Mouse (Mus musculus) kidney, adult 2 months (tissue): Measurements from ENCODE around the gene Pdzd2. TPM values are rescaled to one million over a fixed set of nuclear protein-coding genes. Genes with fewer than 3 reads are reported as not detected.

Source experiments
- DNase-seq: peaks from one replicate; pipeline ENCODE4 v3.0.0; 2021
- H3K27ac ChIP-seq: fragments of 200-500 bp; 2 replicates; pipeline ENCODE4 v1.5.1; 2012; ENCODE audit warnings: low read depth, low read length, control low read depth, inconsistent platforms; ENCODE audit not compliant: insufficient read depth
- H3K27me3 ChIP-seq: fragments of 200-500 bp; replicated peaks from 2 replicates; pipeline ENCODE4 v1.6.1; 2012; ENCODE audit warnings: mild to moderate bottlenecking, moderate library complexity, low read length, inconsistent platforms; ENCODE audit not compliant: control insufficient read depth, insufficient read depth
- H3K36me3 ChIP-seq: fragments of 200-500 bp; 2 replicates; pipeline ENCODE4 v1.6.1; 2012; ENCODE audit warnings: mild to moderate bottlenecking, moderate library complexity, low read length, inconsistent platforms; ENCODE audit not compliant: control insufficient read depth, insufficient read depth
- H3K4me1 ChIP-seq: fragments of 200-500 bp; 2 replicates; pipeline ENCODE4 v1.6.1; 2011; ENCODE audit warnings: low read length; ENCODE audit not compliant: control insufficient read depth, insufficient read depth
- H3K4me3 ChIP-seq: fragments of 200-500 bp; 2 replicates; pipeline ENCODE4 v1.5.1; 2011; ENCODE audit warnings: mild to moderate bottlenecking, low read depth, low read length, control low read depth; ENCODE audit not compliant: insufficient read depth
- CTCF ChIP-seq: fragments of 200-500 bp; conservative IDR thresholded peaks from 2 replicates; pipeline ENCODE4 v1.5.1; 2011; ENCODE audit warnings: low read depth, mild to moderate bottlenecking, control low read depth, low read length, moderate library complexity, mixed read lengths; ENCODE audit not compliant: insufficient read depth, insufficient read length
- POLR2A ChIP-seq: fragments of 200-500 bp; IDR thresholded peaks from one replicate; pipeline ENCODE4 v1.6.1; 2011; ENCODE audit warnings: low read depth, low read length, control low read depth
- WGBS: fragments of 180-500 bp; shearing (Covaris S2); methylation state at CpG from one replicate; pipeline ENCODE4 v1.1.7; 2018; 5-methylcytosine and 5-hydroxymethylcytosine counted together
- polyA plus RNA-seq: library from polyadenylated mRNA; depleted of rRNA; stranded (reverse); fragments of >200 nt; gene quantifications from 2 replicates; pipeline ENCODE4 v1.2.3, GENCODE M21; 2012

Gene Pdzd2
- polyA plus RNA-seq, 1 experiment, result 16.5 TPM

DNA sequence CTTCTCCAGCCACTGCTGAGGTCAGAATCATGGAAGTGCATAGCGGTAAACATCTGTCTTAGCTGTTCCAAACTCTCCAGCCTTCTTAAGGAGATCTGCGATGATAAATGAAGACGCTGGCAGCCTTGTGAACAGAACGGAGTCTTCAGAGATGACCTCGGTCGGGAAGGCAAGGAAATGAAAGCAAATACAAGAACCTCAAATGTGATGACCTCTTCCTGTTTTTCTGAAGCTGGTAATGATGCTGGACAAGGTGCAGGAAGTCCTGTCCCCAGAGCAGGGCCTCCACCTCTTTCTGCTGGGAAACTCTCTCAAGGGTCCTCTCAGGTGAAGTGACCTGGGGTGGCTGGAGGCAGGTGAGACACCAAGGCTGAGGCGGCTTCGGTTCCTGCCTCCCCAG is 174.4 kb downstream of the Pdzd2 start:
- no peaks in the 10 kb centered on the region for H3K4me1 ChIP-seq
- 60% methylated on average over 8 of the region's 8 CpGs for WGBS
- TF ChIP-seq CTCF, result no peak
- no peak for TF ChIP-seq POLR2A
- no peak overlapping the region for H3K4me3 ChIP-seq
- H3K27ac ChIP-seq, result 0 out of 2 replicates have a peak overlapping the region, but pooled peaks have one; percentile 12
- H3K27me3 ChIP-seq, result no peaks in the 10 kb centered on the region
- no peaks in the 10 kb centered on the region for H3K36me3 ChIP-seq
- peak; percentile 66 for DNase-seq

DNA sequence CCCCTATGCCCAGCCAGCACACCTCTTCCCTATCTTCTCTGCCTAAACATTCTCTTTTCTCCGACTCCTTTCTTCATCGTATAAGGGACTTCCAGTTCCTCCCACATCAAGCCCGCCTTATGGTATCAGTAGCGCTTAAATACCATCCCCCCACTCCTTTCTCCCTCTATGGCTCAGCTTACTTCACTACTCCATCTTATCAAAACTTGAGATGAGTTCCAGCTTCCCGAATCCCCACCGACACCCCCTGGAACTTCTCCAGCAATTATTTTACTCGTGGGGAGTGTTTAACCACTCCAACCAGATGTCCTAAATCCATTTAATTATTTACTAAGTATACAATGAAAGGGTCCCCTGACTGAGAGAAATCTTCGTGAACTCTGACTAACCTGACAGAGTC is 179.2 kb downstream of the Pdzd2 start:
- Histone ChIP-seq H3K4me3 (no peak overlapping the region), H3K27me3 (no peaks in the 10 kb centered on the region), H3K4me1 (no peaks in the 10 kb centered on the region), H3K27ac (no peak overlapping the region), H3K36me3 (no peaks in the 10 kb centered on the region)
- WGBS, result 40% methylated on average over 8 of the region's 8 CpGs
- DNase-seq, result no peak
- no peak for TF ChIP-seq POLR2A
- TF ChIP-seq CTCF, result no peak

DNA sequence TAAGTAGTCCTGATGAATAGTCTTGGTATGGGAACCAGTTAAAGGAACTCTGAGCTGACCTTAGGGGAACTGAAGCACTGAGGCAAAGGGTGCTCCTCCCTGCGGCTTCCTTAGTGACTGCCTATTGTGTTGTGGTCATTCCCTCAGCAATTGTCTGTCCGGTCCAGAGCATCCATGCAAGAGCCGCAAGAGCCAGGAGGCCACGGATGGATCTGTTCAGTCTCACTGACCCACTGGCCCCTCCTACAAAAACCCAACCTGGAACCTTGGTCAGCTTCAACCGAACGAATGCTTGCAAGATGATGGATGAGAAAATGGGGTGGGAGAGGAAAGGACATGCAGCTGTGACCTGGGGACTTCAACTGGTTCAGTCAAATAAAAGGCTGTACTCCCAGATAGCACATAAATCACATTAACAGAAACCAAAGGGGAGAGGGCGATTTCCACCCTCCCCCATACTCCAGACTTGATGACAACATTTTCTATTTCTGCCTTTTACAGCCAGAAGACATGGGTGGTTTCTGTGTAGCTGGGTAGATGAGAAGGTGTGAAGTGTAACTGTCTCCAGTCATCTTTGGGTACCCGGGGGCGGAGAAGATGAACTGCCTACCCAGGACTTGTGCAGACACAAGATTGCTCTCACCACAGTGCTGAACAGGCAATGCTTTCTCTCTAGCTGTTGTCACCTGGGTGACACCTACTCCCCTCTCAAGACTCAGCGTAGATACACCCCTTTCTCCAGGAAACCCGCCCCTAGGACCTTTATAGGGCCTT is 181.9 kb downstream of the Pdzd2 start:
- no peak overlapping the region for H3K27ac ChIP-seq
- no peak overlapping the region for H3K4me3 ChIP-seq
- TF ChIP-seq CTCF, result no peak
- no peaks in the 10 kb centered on the region for H3K27me3 ChIP-seq
- WGBS, result 69% methylated on average over 11 of the region's 11 CpGs
- no peaks in the 10 kb centered on the region for H3K4me1 ChIP-seq
- no peak for DNase-seq
- H3K36me3 ChIP-seq, result no peaks in the 10 kb centered on the region

DNA sequence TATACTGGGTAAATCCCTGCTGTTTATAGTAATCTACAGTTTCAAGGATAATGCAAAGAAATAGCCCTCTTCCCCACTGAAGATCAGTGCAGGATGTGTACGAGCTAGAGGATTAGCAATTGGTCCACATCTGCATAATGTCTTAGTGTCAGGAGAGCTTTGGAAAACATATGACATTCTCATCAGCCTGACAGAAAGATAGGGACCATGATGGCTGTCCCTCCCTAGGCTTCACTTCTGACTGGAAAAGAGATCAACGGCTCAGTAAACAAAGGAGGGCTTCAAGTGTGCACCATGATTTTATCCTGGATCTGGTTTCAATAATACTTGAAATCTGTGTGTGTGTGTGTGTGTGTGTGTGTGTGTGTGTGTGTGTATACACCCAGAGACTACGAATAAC is 186.5 kb downstream of the Pdzd2 start:
- DNase-seq, result no peak
- H3K4me3 ChIP-seq, result no peak overlapping the region

DNA sequence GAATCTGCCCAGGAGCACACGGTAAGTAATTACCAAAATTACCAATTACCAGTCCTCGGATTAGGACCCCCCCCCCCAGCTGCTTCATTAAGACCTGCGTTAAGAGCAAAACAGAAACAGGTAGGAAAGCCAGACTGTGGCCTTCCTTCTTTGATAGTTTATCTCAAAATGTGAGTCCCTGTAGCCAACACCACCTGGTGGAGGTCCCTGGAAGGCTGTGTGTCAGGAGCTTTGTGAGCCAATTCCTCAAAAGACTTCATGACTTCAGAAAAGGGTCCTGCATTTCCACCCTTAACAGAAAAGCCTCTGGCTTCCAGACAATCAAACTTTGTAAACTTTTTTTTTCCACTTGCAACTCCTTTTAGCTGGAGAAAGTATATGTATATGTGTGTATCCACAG is 188.8 kb downstream of the Pdzd2 start:
- Histone ChIP-seq H3K4me1 (no peaks in the 10 kb centered on the region), H3K27ac (no peak overlapping the region), H3K36me3 (no peaks in the 10 kb centered on the region), H3K4me3 (no peak overlapping the region), H3K27me3 (no peaks in the 10 kb centered on the region)
- WGBS, result 42% methylated on average over 3 of the region's 3 CpGs
- TF ChIP-seq CTCF (0 out of 2 replicates have a peak, but pooled peaks have one; percentile 5), POLR2A (no peak)
- DNase-seq, result no peak

More for the DNA sequence above, 186.5 kb downstream of the Pdzd2 start:
- 68% methylated on average over 3 of the region's 3 CpGs for WGBS
- no peaks in the 10 kb centered on the region for H3K36me3 ChIP-seq
- TF ChIP-seq POLR2A (no peak), CTCF (no peak)
- no peaks in the 10 kb centered on the region for H3K27me3 ChIP-seq
- H3K4me1 ChIP-seq, result no peaks in the 10 kb centered on the region
- H3K27ac ChIP-seq, result no peak overlapping the region

DNA sequence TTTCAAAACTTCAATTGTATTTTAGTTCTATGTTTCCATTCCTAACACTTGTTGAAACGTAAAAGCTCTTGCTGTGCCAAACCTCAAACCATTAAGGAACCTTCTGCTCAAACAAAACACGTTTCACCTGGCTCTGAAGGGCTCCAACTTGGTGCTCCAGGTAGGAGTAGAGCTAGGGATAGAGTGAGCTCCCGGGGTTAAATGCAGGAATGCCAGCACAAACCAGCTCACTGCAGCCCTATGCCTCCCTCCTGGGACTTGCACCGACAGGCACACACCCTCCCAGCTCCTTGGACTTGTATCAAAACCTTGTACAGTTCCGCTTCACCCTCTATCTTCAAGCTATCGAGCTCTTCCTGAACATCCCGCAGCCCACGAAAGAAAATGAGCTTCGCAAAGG is 189.3 kb downstream of the Pdzd2 start:
- TF ChIP-seq POLR2A (no peak), CTCF (no peak)
- Histone ChIP-seq H3K4me1 (no peaks in the 10 kb centered on the region), H3K4me3 (no peak overlapping the region), H3K27ac (no peak overlapping the region), H3K36me3 (no peaks in the 10 kb centered on the region), H3K27me3 (no peaks in the 10 kb centered on the region)
- WGBS, result 32% methylated on average over 9 of the region's 9 CpGs
- DNase-seq, result peak; percentile 42

DNA sequence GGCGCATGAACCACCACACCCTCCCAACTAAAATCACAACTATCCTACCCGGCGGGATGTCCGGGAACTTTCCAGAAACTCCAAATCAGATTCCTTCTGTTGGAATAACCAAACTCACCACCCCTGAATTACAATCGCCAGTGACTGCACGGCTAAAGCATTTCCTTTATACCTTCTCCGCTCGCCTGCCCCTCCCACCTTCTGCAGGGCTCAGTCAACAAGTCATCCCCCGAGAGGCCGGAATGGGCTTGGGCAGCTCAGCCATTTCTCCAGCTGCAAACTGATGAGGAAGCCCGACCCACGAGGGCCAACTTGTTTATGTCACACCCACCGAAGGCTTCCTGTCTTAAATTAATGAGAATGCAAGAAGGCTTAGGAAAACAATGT is 189.8 kb downstream of the Pdzd2 start:
- Histone ChIP-seq H3K4me3 (peak overlapping the region; percentile 74), H3K36me3 (no peaks in the 10 kb centered on the region), H3K27ac (peak overlapping the region; percentile 21; the same call in 1 of the 2 replicates), H3K4me1 (no peaks in the 10 kb centered on the region), H3K27me3 (no peaks in the 10 kb centered on the region)
- DNase-seq, result peak; percentile 86
- 8% methylated on average over 13 of the region's 13 CpGs for WGBS
- no peak for TF ChIP-seq CTCF
- no peak for TF ChIP-seq POLR2A
